Mouse (Mus musculus) heart, adult 2 months (tissue): ENCODE measurements around the gene Gm20388. TPM values are rescaled to one million over a fixed set of nuclear protein-coding genes. Genes with fewer than 3 reads are reported as not detected.

Source experiments
- DNase-seq, 2 experiments: peaks; one replicate each; pipeline ENCODE4 v3.0.0; 2021
- H3K27ac ChIP-seq: fragments of 200-600 bp; 2 replicates; pipeline ENCODE4 v1.8.1; 2022
- H3K27me3 ChIP-seq: fragments of 200-500 bp; 2 replicates; pipeline ENCODE4 v1.6.1; 2012; ENCODE audit warnings: mild to moderate bottlenecking, low read length, inconsistent platforms, mixed read lengths; ENCODE audit not compliant: control insufficient read depth, insufficient read depth
- H3K36me3 ChIP-seq: fragments of 200-500 bp; 2 replicates; pipeline ENCODE4 v1.6.1; 2012; ENCODE audit warnings: low read length, inconsistent platforms; ENCODE audit not compliant: control insufficient read depth, insufficient read depth
- H3K4me1 ChIP-seq: fragments of 200-500 bp; 2 replicates; pipeline ENCODE4 v1.6.1; 2011; ENCODE audit warnings: low read length; ENCODE audit not compliant: control insufficient read depth, insufficient read depth
- H3K4me3 ChIP-seq: fragments of 200-600 bp; 2 replicates; pipeline ENCODE4 v1.8.1; 2022
- H3K79me2 ChIP-seq: fragments of 200-500 bp; replicated peaks from 2 replicates; pipeline ENCODE4 v1.6.1; 2012; ENCODE audit warnings: mild to moderate bottlenecking, inconsistent platforms, low read length, moderate library complexity, mixed read lengths; ENCODE audit not compliant: control insufficient read depth, insufficient read depth
- H3K9ac ChIP-seq: fragments of 200-500 bp; 2 replicates; pipeline ENCODE4 v1.6.1; 2012; ENCODE audit warnings: low read depth, mild to moderate bottlenecking, control low read depth, inconsistent platforms, low read length, mixed read lengths
- CTCF ChIP-seq: fragments of 200-600 bp; IDR thresholded peaks from 2 replicates; pipeline ENCODE4 v1.8.1; 2022; ENCODE audit warnings: antibody characterized with exemption, mild to moderate bottlenecking, moderate library complexity
- EP300 ChIP-seq: fragments of 200-500 bp; IDR thresholded peaks from 2 replicates; pipeline ENCODE4 v1.6.1; 2011; ENCODE audit warnings: low read depth, low read length, control low read depth; ENCODE audit not compliant: insufficient read depth
- POLR2A ChIP-seq: fragments of 200-500 bp; IDR thresholded peaks from 2 replicates; pipeline ENCODE4 v1.6.1; 2011; ENCODE audit warnings: mild to moderate bottlenecking, low read depth, low read length, control low read depth; ENCODE audit not compliant: insufficient read depth
- WGBS: fragments of 180-500 bp; shearing (Covaris S2); methylation state at CpG from one replicate; pipeline ENCODE4 v1.1.7; 2018; 5-methylcytosine and 5-hydroxymethylcytosine counted together
- intact Hi-C: fragments of 180-260 bp; cut with DNase I; formaldehyde crosslinking; loops from one replicate; pipeline ENCODE4 v1.15.1; 2025
- polyA plus RNA-seq: library from polyadenylated mRNA; depleted of rRNA; stranded (reverse); fragments of >200 nt; gene quantifications from 2 replicates; pipeline ENCODE4 v1.2.3, GENCODE M21; 2012
- total RNA-seq, 2 experiments: library from RNA; stranded (reverse); gene quantifications; 2 replicates each; pipeline ENCODE4 v1.2.3; 2021

The Gm20388 gene
- total and polyA plus RNA-seq, 3 experiments = 1.8 to 32.3 TPM; not detected in 1

DNA sequence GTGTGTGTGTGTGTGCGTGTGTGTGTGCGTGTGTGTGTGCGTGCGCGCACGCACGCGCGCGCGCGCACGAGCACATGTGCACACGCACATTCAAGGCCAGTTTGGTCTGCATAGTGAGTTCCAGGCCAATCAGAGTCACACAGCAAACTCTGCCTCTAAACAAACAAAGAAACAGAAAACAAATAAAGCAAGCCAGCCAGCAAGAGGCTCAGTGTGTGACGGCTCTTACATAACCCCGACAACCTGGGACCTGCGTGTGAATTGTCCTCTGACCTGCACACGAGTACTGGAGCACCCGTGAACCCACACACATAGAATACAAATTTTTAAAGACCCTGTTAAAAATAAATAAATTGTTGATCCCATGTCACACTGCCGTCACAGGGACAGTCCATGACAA lies 1488.1 kb downstream of the Gm20388 start:
- TF ChIP-seq CTCF (no peak), EP300 (no peak), POLR2A (no peak)
- no peak for DNase-seq
- Histone ChIP-seq H3K27me3 (no peaks in the 10 kb centered on the region), H3K9ac (no peak overlapping the region), H3K4me3 (no peak overlapping the region), H3K79me2 (no peaks in the 10 kb centered on the region), H3K4me1 (no peaks in the 10 kb centered on the region), H3K27ac (no peak overlapping the region), H3K36me3 (no peaks in the 10 kb centered on the region)
- 96% methylated on average over 20 of the region's 20 CpGs for WGBS
- intact Hi-C loops = no loop called here

DNA sequence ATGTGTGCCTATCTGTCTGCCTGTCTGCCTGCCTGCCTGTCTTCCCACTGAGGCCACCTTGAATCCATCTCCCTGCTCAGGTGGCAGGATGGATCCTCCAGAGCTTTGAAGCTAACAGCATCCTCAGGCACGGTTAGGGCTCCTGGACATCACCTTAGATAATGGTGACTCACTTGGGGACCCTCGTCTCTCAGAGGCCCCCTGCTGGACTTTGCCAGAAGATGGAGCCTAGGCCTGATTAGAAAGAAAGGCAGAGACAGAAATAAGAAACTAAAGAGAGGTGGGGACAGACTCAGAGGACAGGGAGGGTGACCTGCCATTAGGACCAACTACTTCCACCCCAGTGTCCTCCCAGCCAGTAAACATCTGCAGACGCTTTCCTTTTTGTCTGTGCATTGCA lies 1488.5 kb downstream of the Gm20388 start:
- no peaks in the 10 kb centered on the region for H3K4me1 ChIP-seq
- no peak overlapping the region for H3K27ac ChIP-seq
- DNase-seq = no peak
- WGBS = 52% methylated on average over 3 of the region's 3 CpGs
- H3K27me3 ChIP-seq = no peaks in the 10 kb centered on the region
- no peak for TF ChIP-seq CTCF
- TF ChIP-seq EP300 = no peak
- TF ChIP-seq POLR2A = no peak
- intact Hi-C loops = no loop called here
- no peaks in the 10 kb centered on the region for H3K36me3 ChIP-seq
- H3K79me2 ChIP-seq = no peaks in the 10 kb centered on the region
- no peak overlapping the region for H3K9ac ChIP-seq
- no peak overlapping the region for H3K4me3 ChIP-seq

DNA sequence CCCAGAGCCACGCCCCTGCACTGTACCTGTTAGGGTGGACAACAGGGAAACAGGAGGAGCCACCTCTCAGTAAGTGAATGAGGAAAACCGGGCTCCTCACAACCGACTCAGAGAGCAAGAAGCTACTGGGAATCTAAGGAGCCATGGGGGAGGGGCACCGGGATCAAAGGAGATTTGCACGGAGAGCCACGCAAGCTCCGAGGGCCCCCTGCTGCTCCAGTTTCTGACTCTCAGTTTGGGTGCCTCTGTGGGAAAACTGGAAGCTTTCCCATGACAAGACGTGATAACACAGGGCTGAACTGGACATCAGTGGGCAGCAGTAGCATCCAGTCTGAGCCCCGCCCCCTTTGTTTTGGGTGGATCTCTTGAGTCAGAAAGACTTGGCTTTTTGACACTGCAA lies 1489.9 kb downstream of the Gm20388 start:
- Histone ChIP-seq H3K9ac (no peak overlapping the region), H3K4me3 (no peak overlapping the region), H3K36me3 (no peaks in the 10 kb centered on the region), H3K27me3 (no peaks in the 10 kb centered on the region), H3K4me1 (no peaks in the 10 kb centered on the region), H3K79me2 (no peaks in the 10 kb centered on the region), H3K27ac (no peak overlapping the region)
- no peak for TF ChIP-seq POLR2A
- TF ChIP-seq CTCF = no peak
- no peak for TF ChIP-seq EP300
- 40% methylated on average over 9 of the region's 9 CpGs for WGBS
- intact Hi-C loops = no loop called here
- no peak for DNase-seq

DNA sequence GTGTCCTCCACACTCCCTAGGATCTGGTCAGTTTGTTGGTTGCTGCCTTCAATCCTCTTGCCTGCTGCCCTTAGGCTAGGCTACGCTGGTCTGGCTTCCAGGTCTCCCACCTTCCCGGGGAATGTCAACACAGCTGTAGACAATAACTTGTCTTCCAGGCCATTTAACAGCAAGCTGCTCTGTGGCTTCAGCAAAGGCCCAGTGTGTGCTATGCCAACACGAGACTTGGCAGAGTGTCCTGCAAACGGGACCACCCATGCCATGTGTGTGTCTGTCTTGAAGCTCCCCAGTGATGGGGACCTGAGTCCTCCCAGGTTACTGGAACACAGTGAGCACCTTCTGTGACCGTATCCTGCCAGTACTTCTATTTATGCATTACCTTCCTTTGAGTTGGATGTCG lies 1493.2 kb downstream of the Gm20388 start:
- H3K27ac ChIP-seq = no peak overlapping the region
- no peak for TF ChIP-seq POLR2A
- no peak for TF ChIP-seq EP300
- TF ChIP-seq CTCF = no peak
- H3K27me3 ChIP-seq = no peaks in the 10 kb centered on the region
- no peak overlapping the region for H3K4me3 ChIP-seq
- H3K36me3 ChIP-seq = no peaks in the 10 kb centered on the region
- no peaks in the 10 kb centered on the region for H3K4me1 ChIP-seq
- DNase-seq = no peak
- 87% methylated on average over 6 of the region's 6 CpGs for WGBS
- intact Hi-C loops = no loop called here
- H3K79me2 ChIP-seq = no peaks in the 10 kb centered on the region
- H3K9ac ChIP-seq = no peak overlapping the region

DNA sequence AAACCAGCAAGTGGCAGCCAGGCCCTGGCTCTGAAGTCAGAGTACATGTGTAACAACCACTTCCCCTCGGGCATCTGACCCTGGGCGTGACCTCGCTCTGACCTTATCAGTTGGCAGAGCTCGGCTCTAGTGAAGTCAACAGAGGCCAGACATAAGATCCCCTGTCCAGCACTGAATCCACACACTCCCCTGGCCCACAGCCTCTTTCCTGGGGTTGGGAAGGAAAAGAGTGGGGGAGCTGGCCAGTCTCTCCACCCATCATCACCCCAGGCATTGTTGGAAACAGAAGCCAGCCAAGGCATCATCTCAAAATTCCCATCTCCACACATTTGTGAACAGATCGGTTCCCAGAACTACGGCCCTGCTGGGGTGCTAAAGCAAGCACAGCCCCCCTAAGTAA lies 1507.4 kb downstream of the Gm20388 start:
- H3K36me3 ChIP-seq = no peaks in the 10 kb centered on the region
- 37% methylated on average over 6 of the region's 6 CpGs for WGBS
- H3K4me1 ChIP-seq = no peaks in the 10 kb centered on the region
- no peak overlapping the region for H3K9ac ChIP-seq
- intact Hi-C loops = loop anchor here (5.0 kb wide), 1 partner anchor 94 kb away; no protein-coding TSS in a partner anchor
- no peak overlapping the region for H3K4me3 ChIP-seq
- no peaks in the 10 kb centered on the region for H3K27me3 ChIP-seq
- no peak overlapping the region for H3K27ac ChIP-seq
- peak in 1 of 2 experiments; percentile 17 for DNase-seq
- no peaks in the 10 kb centered on the region for H3K79me2 ChIP-seq
- TF ChIP-seq CTCF = no peak
- no peak for TF ChIP-seq EP300
- no peak for TF ChIP-seq POLR2A

DNA sequence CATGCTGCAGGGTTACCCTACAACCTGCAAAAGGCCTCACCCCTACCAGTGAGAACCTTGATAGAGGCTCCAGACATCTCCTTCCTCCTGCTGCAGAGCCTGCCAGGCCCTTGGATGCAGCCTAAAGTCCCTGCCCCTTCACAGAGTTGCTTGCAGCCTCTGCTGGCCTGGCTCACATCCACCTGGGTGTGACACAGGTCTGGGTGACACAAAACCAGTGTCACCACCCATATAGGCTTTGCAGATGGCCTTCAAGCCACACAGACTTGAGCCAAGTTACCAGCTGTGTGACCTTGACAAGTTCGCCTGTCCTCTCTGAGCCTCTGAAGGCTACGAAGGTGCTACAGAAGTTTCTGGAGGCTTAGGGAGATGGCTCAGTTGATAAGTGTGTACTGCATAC lies 1508.9 kb downstream of the Gm20388 start:
- Histone ChIP-seq H3K27me3 (0 out of 2 replicates have a peak, but pooled peaks cover 1% of the 10 kb centered on the region), H3K27ac (no peak overlapping the region), H3K4me1 (no peaks in the 10 kb centered on the region; the same call in 1 of the 2 replicates), H3K4me3 (no peak overlapping the region), H3K9ac (no peak overlapping the region), H3K36me3 (no peaks in the 10 kb centered on the region), H3K79me2 (no peaks in the 10 kb centered on the region)
- WGBS = 75% methylated on average over 2 of the region's 2 CpGs
- TF ChIP-seq EP300 (no peak), POLR2A (no peak), CTCF (no peak)
- no peak for DNase-seq
- intact Hi-C loops = loop anchor here (5.0 kb wide), 1 partner anchor 93 kb away; no protein-coding TSS in a partner anchor
